8 mouse cellular contexts compared by ENCODE assay signal in the genomic region with DNA sequence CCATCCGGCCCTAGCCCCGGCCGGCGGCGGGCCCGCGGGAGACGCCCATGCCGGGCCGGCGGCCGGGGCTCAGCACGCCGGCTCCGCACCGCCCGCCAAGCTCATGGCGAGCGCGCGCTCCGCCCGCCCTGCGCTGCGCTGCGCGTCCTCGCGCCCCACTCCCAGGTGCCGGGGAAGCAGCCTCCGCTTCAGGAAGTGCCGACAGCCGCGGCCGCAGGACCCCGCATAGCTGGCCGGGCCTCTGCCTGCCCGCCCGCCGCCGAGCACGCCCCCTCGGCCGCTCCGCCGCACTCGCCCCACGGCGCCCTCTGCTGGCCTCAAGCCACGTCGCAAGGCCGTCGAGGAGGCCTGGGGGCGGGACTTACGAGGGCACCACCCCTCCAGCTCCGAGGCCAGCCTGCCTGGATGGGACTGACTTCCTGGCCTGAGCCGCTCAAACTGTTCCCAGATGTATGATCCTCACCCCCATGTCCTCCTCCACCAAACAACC. TPM values are rescaled to one million over a fixed set of nuclear protein-coding genes. Genes with fewer than 3 reads are reported as not detected.
DNase-seq lines count a peak whose midpoint lies in the region; ATAC-seq and TF ChIP-seq lines count a peak whose summit lies in the region.

No protein-coding gene starts in this region.

- H3K4me1 ChIP-seq in E14TG2a.4 (replicated peaks; ENCODE audit: low read depth, low read length) = peaks cover 89% of the 10 kb centered on the region
- peaks cover 12% of the 10 kb centered on the region for H3K4me1 ChIP-seq in forebrain, embryonic 11.5 days (replicated peaks; ENCODE audit: control insufficient read depth, insufficient read depth, low read length)
- H3K4me1 ChIP-seq in heart, embryonic 16.5 days (ENCODE audit: control insufficient read depth, insufficient read depth, low read length) = peaks cover 46% of the 10 kb centered on the region
- H3K4me1 ChIP-seq in liver, embryonic 14.5 days (replicated peaks; ENCODE audit: control insufficient read depth in 2 of 2, insufficient read depth in 2 of 2, low read length in 1 of 2) = peaks cover 30 to 46% of the 10 kb centered on the region in 2 experiments
- H3K4me1 ChIP-seq in stomach, embryonic 15.5 days = peaks cover 36% of the 10 kb centered on the region

- H3K4me2 ChIP-seq in forebrain, embryonic 11.5 days (ENCODE audit: low read depth, low read length, severe bottlenecking) = peak overlapping the region; percentile 81
- peak overlapping the region; percentile 76 for H3K4me2 ChIP-seq in heart, embryonic 16.5 days (ENCODE audit: low read depth, low read length)
- H3K4me2 ChIP-seq in liver, embryonic 14.5 days (ENCODE audit: low read depth) = peak overlapping the region; percentile 86
- H3K4me2 ChIP-seq in stomach, embryonic 15.5 days = peak overlapping the region; percentile 73

- H3K27ac ChIP-seq in forebrain, embryonic 11.5 days (ENCODE audit: low read depth, low read length) = 0 out of 2 replicates have a peak overlapping the region, but pooled peaks have one; percentile 12
- H3K27ac ChIP-seq in heart, embryonic 16.5 days (ENCODE audit: low read length) = peak overlapping the region; percentile 88
- peak overlapping the region; percentile 24; the same call in 1 of the 2 replicates for H3K27ac ChIP-seq in liver, embryonic 14.5 days
- H3K27ac ChIP-seq in stomach, embryonic 15.5 days = peak overlapping the region; percentile 80

- peak; percentile 80 for DNase-seq in c-Kit-positive CD71-positive TER-119-negative erythroid progenitor cells, embryonic 14.5 days (ENCODE audit: low read depth)
- peak; percentile 98 for DNase-seq in forebrain, embryonic 11.5 days (ENCODE audit: low spot score)
- DNase-seq in kidney, postnatal 36 days = peak; percentile 95 to 99
- DNase-seq in liver, embryonic 14.5 days (ENCODE audit: low read depth in 3 of 3, low spot score in 3 of 3) = peak; percentile 73 to 82 (median 76)
- peak; percentile 97 for DNase-seq in neural tube, embryonic 10.5 days (ENCODE audit: extremely low spot score, low spot score)

- H3K9me3 ChIP-seq in E14TG2a.4 (ENCODE audit: low read length) = no peaks in the 10 kb centered on the region
- no peaks in the 10 kb centered on the region for H3K9me3 ChIP-seq in forebrain, embryonic 11.5 days (ENCODE audit: control insufficient read depth, low read length)
- H3K9me3 ChIP-seq in heart, embryonic 16.5 days (replicated peaks; ENCODE audit: control insufficient read depth, low read length) = no peaks in the 10 kb centered on the region
- H3K9me3 ChIP-seq in liver, embryonic 14.5 days (ENCODE audit: control insufficient read depth, low read length) = no peaks in the 10 kb centered on the region
- no peaks in the 10 kb centered on the region for H3K9me3 ChIP-seq in stomach, embryonic 15.5 days

- peak; percentile 95 for ATAC-seq in forebrain, embryonic 11.5 days (replicated peaks; ENCODE audit: low FRiP score)
- peak; percentile 90 for ATAC-seq in heart, embryonic 16.5 days (replicated peaks; ENCODE audit: extremely low read depth, insufficient read depth, low FRiP score)
- ATAC-seq in liver, embryonic 14.5 days (ENCODE audit: insufficient read depth) = peak; percentile 91
- ATAC-seq in stomach, embryonic 15.5 days (ENCODE audit: insufficient read depth, low FRiP score, low read depth) = peak; percentile 93

- peaks cover 16% of the 10 kb centered on the region for H3K36me3 ChIP-seq in E14TG2a.4 (ENCODE audit: insufficient read depth, low read length)
- no peaks in the 10 kb centered on the region for H3K36me3 ChIP-seq in forebrain, embryonic 11.5 days (ENCODE audit: control insufficient read depth, insufficient read depth, low read length)
- no peaks in the 10 kb centered on the region for H3K36me3 ChIP-seq in heart, embryonic 16.5 days (ENCODE audit: control insufficient read depth, insufficient read depth)
- H3K36me3 ChIP-seq in liver, embryonic 14.5 days (replicated peaks; ENCODE audit: control insufficient read depth, insufficient read depth, low read depth) = peaks cover 3% of the 10 kb centered on the region; the same call in 1 of the 2 replicates
- no peaks in the 10 kb centered on the region for H3K36me3 ChIP-seq in stomach, embryonic 15.5 days

- 0% methylated on average over 38 of the region's 57 CpGs for WGBS in forebrain, embryonic 11.5 days
- WGBS in heart, embryonic 16.5 days = under 1% methylated on average over 56 of the region's 57 CpGs
- 1% methylated on average over 57 of the region's 57 CpGs for WGBS in liver, embryonic 14.5 days (ENCODE audit: insufficient replicate concordance)
- under 1% methylated on average over 56 of the region's 57 CpGs for whole genome bisulfite sequencing in stomach, embryonic 15.5 days

- peak overlapping the region; percentile 94 for H3K4me3 ChIP-seq in E14TG2a.4 (replicated peaks; ENCODE audit: low read length)
- H3K4me3 ChIP-seq in forebrain, embryonic 11.5 days (ENCODE audit: low read depth, low read length) = peak overlapping the region; percentile 83
- peak overlapping the region; percentile 78 for H3K4me3 ChIP-seq in heart, embryonic 16.5 days (ENCODE audit: low read length)
- peak overlapping the region; percentile 68 to 73 for H3K4me3 ChIP-seq in liver, embryonic 14.5 days (ENCODE audit: insufficient read depth in 1 of 2, low read depth in 2 of 2, low read length in 2 of 2)
- H3K4me3 ChIP-seq in stomach, embryonic 15.5 days (replicated peaks) = peak overlapping the region; percentile 81

- no peak for TF ChIP-seq CTCF in E14TG2a.4 (conservative IDR thresholded peaks at IDR 0.05; ENCODE audit: low read length)
- TF ChIP-seq CTCF in liver, embryonic 14.5 days (IDR thresholded peaks at IDR 0.05; ENCODE audit: low read depth) = peak; percentile 89

- no peak for TF ChIP-seq EP300 in liver, embryonic 14.5 days (IDR thresholded peaks at IDR 0.05; ENCODE audit: low read depth)

- H3K9ac ChIP-seq in forebrain, embryonic 11.5 days (ENCODE audit: low read length) = peak overlapping the region; percentile 89
- H3K9ac ChIP-seq in heart, embryonic 16.5 days (ENCODE audit: low read length) = peak overlapping the region; percentile 89
- peak overlapping the region; percentile 76 for H3K9ac ChIP-seq in liver, embryonic 14.5 days (replicated peaks)
- H3K9ac ChIP-seq in stomach, embryonic 15.5 days = peak overlapping the region; percentile 77

- H3K27me3 ChIP-seq in E14TG2a.4 (ENCODE audit: insufficient read depth, low read length) = peaks cover 12% of the 10 kb centered on the region; the same call in 1 of the 2 replicates
- H3K27me3 ChIP-seq in forebrain, embryonic 11.5 days (ENCODE audit: control insufficient read depth, insufficient read depth, low read length) = no peaks in the 10 kb centered on the region; the same call in 1 of the 2 replicates
- no peaks in the 10 kb centered on the region for H3K27me3 ChIP-seq in heart, embryonic 16.5 days (ENCODE audit: control insufficient read depth, insufficient read depth, low read length)
- H3K27me3 ChIP-seq in liver, embryonic 14.5 days (ENCODE audit: control insufficient read depth, insufficient read depth, low read length) = peaks cover 8% of the 10 kb centered on the region
- no peaks in the 10 kb centered on the region for H3K27me3 ChIP-seq in stomach, embryonic 15.5 days (replicated peaks)

RNA-seq across cellular contexts. Expression of a gene that starts 12.2 kb away (rescaled TPM):
- polyA plus RNA-seq in forebrain, embryonic 11.5 days (2014; fragmentation: Nextera tagmentation; extraction: Ambion mirVana) = 32.7 and 35.9 TPM in 2 replicates
- 43.1 and 46.8 TPM in 2 replicates for polyA plus RNA-seq in heart, embryonic 16.5 days (2015; fragmentation: Nextera tagmentation; extraction: Ambion mirVana)
- polyA plus RNA-seq in liver, embryonic 14.5 days (2012; rRNA removed) = 55.9 and 60.7 TPM in 2 replicates
- polyA plus RNA-seq in liver, embryonic 14.5 days (2014; fragmentation: Nextera tagmentation; extraction: Ambion mirVana) = 19.6 and 26.7 TPM in 2 replicates
- polyA plus RNA-seq in stomach, embryonic 15.5 days (2015; fragmentation: Nextera tagmentation; extraction: Ambion mirVana) = 50.9 and 51.1 TPM in 2 replicates

RNA-seq across cellular contexts. Expression of a gene that starts 18.0 kb away (rescaled TPM):
- polyA plus RNA-seq in forebrain, embryonic 11.5 days (2014; fragmentation: Nextera tagmentation; extraction: Ambion mirVana) = 0.36 and 0.90 TPM in 2 replicates
- polyA plus RNA-seq in heart, embryonic 16.5 days (2015; fragmentation: Nextera tagmentation; extraction: Ambion mirVana) = 2.1 and 2.7 TPM in 2 replicates
- polyA plus RNA-seq in liver, embryonic 14.5 days (2012; rRNA removed) = 0.01 and 0.02 TPM in 2 replicates
- 0.63 and 0.96 TPM in 2 replicates for polyA plus RNA-seq in liver, embryonic 14.5 days (2014; fragmentation: Nextera tagmentation; extraction: Ambion mirVana)
- 0.66 and 0.71 TPM in 2 replicates for polyA plus RNA-seq in stomach, embryonic 15.5 days (2015; fragmentation: Nextera tagmentation; extraction: Ambion mirVana)

RNA-seq across cellular contexts. Expression of a gene that starts 31.4 kb away (rescaled TPM):
- 1,095 and 1,130 TPM in 2 replicates for polyA plus RNA-seq in forebrain, embryonic 11.5 days (2014; fragmentation: Nextera tagmentation; extraction: Ambion mirVana)
- 211 and 253 TPM in 2 replicates for polyA plus RNA-seq in heart, embryonic 16.5 days (2015; fragmentation: Nextera tagmentation; extraction: Ambion mirVana)
- polyA plus RNA-seq in liver, embryonic 14.5 days (2012; rRNA removed) = 13.2 and 19.3 TPM in 2 replicates
- polyA plus RNA-seq in liver, embryonic 14.5 days (2014; fragmentation: Nextera tagmentation; extraction: Ambion mirVana) = 12.7 and 13.7 TPM in 2 replicates
- 587 and 735 TPM in 2 replicates for polyA plus RNA-seq in stomach, embryonic 15.5 days (2015; fragmentation: Nextera tagmentation; extraction: Ambion mirVana)

RNA-seq across cellular contexts. Expression of a gene that starts 36.4 kb away (rescaled TPM):
- polyA plus RNA-seq in forebrain, embryonic 11.5 days (2014; fragmentation: Nextera tagmentation; extraction: Ambion mirVana) = 0.47 and 0.56 TPM in 2 replicates
- not detected in 2 replicates for polyA plus RNA-seq in heart, embryonic 16.5 days (2015; fragmentation: Nextera tagmentation; extraction: Ambion mirVana)
- 0.06 and 0.08 TPM in 2 replicates for polyA plus RNA-seq in liver, embryonic 14.5 days (2012; rRNA removed)
- not detected in 2 replicates for polyA plus RNA-seq in liver, embryonic 14.5 days (2014; fragmentation: Nextera tagmentation; extraction: Ambion mirVana)
- polyA plus RNA-seq in stomach, embryonic 15.5 days (2015; fragmentation: Nextera tagmentation; extraction: Ambion mirVana) = 0.21 and 0.27 TPM in 2 replicates

Comparison
In these comparisons a context has a peak if more than half of its experiments do, and no peak if none do; other contexts are left out.
1. Peak in every context shown above with its lines: DNase-seq, ATAC-seq, H3K4me3 ChIP-seq and H3K27ac ChIP-seq.
2. H3K27ac ChIP-seq: peak in every context shown above with its lines; median percentile 88 in heart, embryonic 16.5 days; 80 in stomach, embryonic 15.5 days; 24 in liver, embryonic 14.5 days; 12 in forebrain, embryonic 11.5 days.
3. RNA of a gene that starts 31.4 kb away (polyA plus RNA-seq): 1,095 to 1,130 TPM in forebrain, embryonic 11.5 days, 587 to 735 TPM in stomach, embryonic 15.5 days and 211 to 253 TPM in heart, embryonic 16.5 days; 12.7 to 19.3 TPM in liver, embryonic 14.5 days; every median in the first group is over 10 times any median in the second.